Mouse (Mus musculus): ENCODE results near the gene Pitx3.

- TF ChIP-seq CTCF (IDR thresholded peaks at IDR 0.05; ENCODE audit: extremely low read depth, insufficient read depth, insufficient read length, insufficient replicate concordance) (no peak), POLR2A (IDR thresholded peaks at IDR 0.05; ENCODE audit: low read depth, low read length) (no peak)
Observed at GRCm38 (mm10) chr19:46172541-46172940, 24.4 kb upstream of the Pitx3 start.
